Mouse (Mus musculus): ENCODE data around the gene Slc25a4. TPM values are rescaled to one million over a fixed set of nuclear protein-coding genes. Genes with fewer than 3 reads are reported as not detected.

Gene Slc25a4
- 876 and 917 TPM in 2 replicates for polyA plus RNA-seq (2012; rRNA removed)

- Histone ChIP-seq H3K27ac (ENCODE audit: insufficient read depth, low read length) (peak within 1 kb of the TSS; percentile 99), H3K4me3 (replicated peaks; ENCODE audit: insufficient read depth, low read depth, low read length) (peak within 1 kb of the TSS; percentile 86), H3K4me1 (ENCODE audit: control insufficient read depth, insufficient read depth, low read length) (no peaks in the 10 kb centered on the region; the same call in none of the 2 replicates), H3K27me3 (ENCODE audit: control insufficient read depth, insufficient read depth, low read length) (no peaks in the 10 kb centered on the region)
- peak; percentile 97 for DNase-seq
- WGBS, result under 1% methylated on average over 82 of the region's 84 CpGs
- TF ChIP-seq POLR2A (IDR thresholded peaks at IDR 0.05; ENCODE audit: borderline replicate concordance, insufficient read depth, low read length) (peak; percentile 99), CTCF (IDR thresholded peaks at IDR 0.05; ENCODE audit: borderline replicate concordance, insufficient read depth, low read depth, low read length) (no peak)
Measured at GRCm38 (mm10) chr8:46210404-46211315, at the start of gene Slc25a4. Slc25a4 (minus strand) TSS chr8:46211284.

DNA sequence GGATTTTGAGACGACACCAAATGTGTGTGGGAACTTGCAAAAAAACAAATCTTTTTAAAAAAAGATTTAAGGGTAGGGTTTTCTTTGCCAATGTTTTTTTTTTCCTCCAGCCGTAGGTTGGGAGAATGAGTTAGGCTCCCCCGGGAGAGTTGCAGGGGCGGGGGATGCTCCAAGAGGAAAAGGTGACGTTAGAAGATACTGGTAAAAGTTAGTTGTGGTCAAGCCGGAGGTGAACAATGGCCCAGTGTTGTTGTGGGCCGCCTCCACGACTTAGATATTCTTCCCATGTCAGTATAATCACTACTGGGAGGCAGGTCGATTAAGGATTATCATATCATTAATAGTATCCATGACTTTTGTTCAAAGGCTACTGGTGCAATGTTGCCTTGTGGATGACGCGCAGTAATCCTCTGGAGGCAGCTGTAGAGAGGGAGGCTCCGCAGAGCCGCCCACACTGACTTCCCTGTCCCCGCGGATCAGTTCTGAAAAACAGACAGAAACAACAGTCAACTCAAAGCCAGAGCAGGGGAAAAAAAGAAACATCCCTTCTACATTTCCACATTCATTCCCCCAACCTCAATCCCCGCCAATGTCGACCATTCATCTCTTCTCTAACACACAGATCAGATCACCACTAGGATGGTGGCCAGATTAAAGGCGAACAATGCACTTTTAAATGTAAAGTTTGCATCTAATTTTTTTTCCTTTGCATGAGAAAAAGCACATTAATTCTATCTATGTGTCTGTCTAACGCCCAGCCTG, 47.0 kb upstream of the Slc25a4 start:
- no peak for TF ChIP-seq POLR2A (IDR thresholded peaks at IDR 0.05; ENCODE audit: borderline replicate concordance, insufficient read depth, low read length)
- no peak for TF ChIP-seq CTCF (IDR thresholded peaks at IDR 0.05; ENCODE audit: borderline replicate concordance, insufficient read depth, low read depth, low read length)
- Histone ChIP-seq H3K27me3 (ENCODE audit: control insufficient read depth, insufficient read depth, low read length) (no peaks in the 10 kb centered on the region), H3K4me3 (replicated peaks; ENCODE audit: insufficient read depth, low read depth, low read length) (no peak overlapping the region), H3K4me1 (ENCODE audit: control insufficient read depth, insufficient read depth, low read length) (no peaks in the 10 kb centered on the region), H3K27ac (ENCODE audit: insufficient read depth, low read length) (no peak overlapping the region)
- no peak for DNase-seq
- 38% methylated on average over 19 of the region's 19 CpGs for WGBS

- no peak for TF ChIP-seq POLR2A (IDR thresholded peaks at IDR 0.05; ENCODE audit: borderline replicate concordance, insufficient read depth, low read length)
- TF ChIP-seq CTCF (IDR thresholded peaks at IDR 0.05; ENCODE audit: borderline replicate concordance, insufficient read depth, low read depth, low read length), result no peak
- Histone ChIP-seq H3K27me3 (ENCODE audit: control insufficient read depth, insufficient read depth, low read length) (no peaks in the 10 kb centered on the region), H3K27ac (ENCODE audit: insufficient read depth, low read length) (no peak overlapping the region), H3K4me1 (ENCODE audit: control insufficient read depth, insufficient read depth, low read length) (no peaks in the 10 kb centered on the region), H3K4me3 (replicated peaks; ENCODE audit: insufficient read depth, low read depth, low read length) (no peak overlapping the region)
- DNase-seq, result no peak
- WGBS, result 78% methylated on average over 13 of the region's 13 CpGs
Measured at GRCm38 (mm10) chr8:46252456-46252855, 41.4 kb upstream of the Slc25a4 start.

- no peaks in the 10 kb centered on the region for H3K4me1 ChIP-seq (ENCODE audit: control insufficient read depth, insufficient read depth, low read length)
- TF ChIP-seq POLR2A (IDR thresholded peaks at IDR 0.05; ENCODE audit: borderline replicate concordance, insufficient read depth, low read length), result no peak
- no peak for TF ChIP-seq CTCF (IDR thresholded peaks at IDR 0.05; ENCODE audit: borderline replicate concordance, insufficient read depth, low read depth, low read length)
- WGBS, result 33% methylated on average over 10 of the region's 10 CpGs
- DNase-seq, result no peak
- no peak overlapping the region for H3K27ac ChIP-seq (ENCODE audit: insufficient read depth, low read length)
- H3K27me3 ChIP-seq (ENCODE audit: control insufficient read depth, insufficient read depth, low read length), result no peaks in the 10 kb centered on the region
- no peak overlapping the region for H3K4me3 ChIP-seq (replicated peaks; ENCODE audit: insufficient read depth, low read depth, low read length)
Measured at GRCm38 (mm10) chr8:46251561-46251960, 40.5 kb upstream of the Slc25a4 start.

DNA sequence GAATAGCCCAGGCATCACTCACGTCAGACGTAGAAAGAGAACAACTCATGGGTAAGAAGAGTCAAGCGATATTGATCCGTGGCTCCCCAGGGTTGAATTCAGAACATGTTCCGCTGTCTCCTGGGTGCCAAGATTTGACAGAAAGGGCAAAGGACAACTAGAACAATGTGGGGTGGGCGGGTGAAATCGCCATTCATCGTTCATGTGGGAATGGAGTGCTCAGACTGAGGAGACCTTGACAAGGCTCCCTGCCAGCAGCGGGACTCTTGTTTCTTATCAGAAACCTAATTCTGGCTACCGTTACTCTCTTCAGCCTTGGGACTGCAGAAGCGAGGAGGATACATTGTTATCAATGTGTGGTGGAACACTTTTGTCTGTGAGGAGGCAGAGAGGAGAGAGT, 35.3 kb upstream of the Slc25a4 start:
- TF ChIP-seq POLR2A (IDR thresholded peaks at IDR 0.05; ENCODE audit: borderline replicate concordance, insufficient read depth, low read length) (no peak), CTCF (IDR thresholded peaks at IDR 0.05; ENCODE audit: borderline replicate concordance, insufficient read depth, low read depth, low read length) (no peak)
- no peak overlapping the region for H3K27ac ChIP-seq (ENCODE audit: insufficient read depth, low read length)
- no peak overlapping the region for H3K4me3 ChIP-seq (replicated peaks; ENCODE audit: insufficient read depth, low read depth, low read length)
- no peaks in the 10 kb centered on the region for H3K27me3 ChIP-seq (ENCODE audit: control insufficient read depth, insufficient read depth, low read length)
- WGBS, result 14% methylated on average over 11 of the region's 11 CpGs
- no peak for DNase-seq
- no peaks in the 10 kb centered on the region for H3K4me1 ChIP-seq (ENCODE audit: control insufficient read depth, insufficient read depth, low read length)

DNA sequence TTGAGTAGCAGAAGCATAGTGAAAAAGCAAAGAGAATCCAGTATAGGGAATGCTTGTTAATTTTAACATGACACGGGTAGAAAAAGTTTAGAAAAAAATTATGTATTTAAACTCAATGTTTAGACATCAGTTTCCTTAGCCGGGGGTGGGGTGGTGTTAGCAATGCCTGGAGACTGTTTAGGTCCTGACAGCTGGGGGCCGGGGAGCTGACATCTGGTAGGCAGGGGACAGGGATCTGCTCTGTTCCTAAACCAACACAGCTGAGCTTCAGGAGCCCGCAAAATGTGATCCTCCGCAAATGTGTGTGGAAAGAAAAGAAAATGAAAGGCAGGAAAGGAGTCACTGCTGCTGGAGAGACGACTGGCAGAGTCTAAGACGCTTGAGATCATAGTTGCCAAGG, 31.9 kb upstream of the Slc25a4 start:
- TF ChIP-seq POLR2A (IDR thresholded peaks at IDR 0.05; ENCODE audit: borderline replicate concordance, insufficient read depth, low read length), result no peak
- TF ChIP-seq CTCF (IDR thresholded peaks at IDR 0.05; ENCODE audit: borderline replicate concordance, insufficient read depth, low read depth, low read length), result no peak
- no peak overlapping the region for H3K27ac ChIP-seq (ENCODE audit: insufficient read depth, low read length)
- no peak overlapping the region for H3K4me3 ChIP-seq (replicated peaks; ENCODE audit: insufficient read depth, low read depth, low read length)
- no peaks in the 10 kb centered on the region for H3K4me1 ChIP-seq (ENCODE audit: control insufficient read depth, insufficient read depth, low read length)
- no peaks in the 10 kb centered on the region for H3K27me3 ChIP-seq (ENCODE audit: control insufficient read depth, insufficient read depth, low read length)
- WGBS, result 33% methylated on average over 7 of the region's 7 CpGs
- no peak for DNase-seq

DNA sequence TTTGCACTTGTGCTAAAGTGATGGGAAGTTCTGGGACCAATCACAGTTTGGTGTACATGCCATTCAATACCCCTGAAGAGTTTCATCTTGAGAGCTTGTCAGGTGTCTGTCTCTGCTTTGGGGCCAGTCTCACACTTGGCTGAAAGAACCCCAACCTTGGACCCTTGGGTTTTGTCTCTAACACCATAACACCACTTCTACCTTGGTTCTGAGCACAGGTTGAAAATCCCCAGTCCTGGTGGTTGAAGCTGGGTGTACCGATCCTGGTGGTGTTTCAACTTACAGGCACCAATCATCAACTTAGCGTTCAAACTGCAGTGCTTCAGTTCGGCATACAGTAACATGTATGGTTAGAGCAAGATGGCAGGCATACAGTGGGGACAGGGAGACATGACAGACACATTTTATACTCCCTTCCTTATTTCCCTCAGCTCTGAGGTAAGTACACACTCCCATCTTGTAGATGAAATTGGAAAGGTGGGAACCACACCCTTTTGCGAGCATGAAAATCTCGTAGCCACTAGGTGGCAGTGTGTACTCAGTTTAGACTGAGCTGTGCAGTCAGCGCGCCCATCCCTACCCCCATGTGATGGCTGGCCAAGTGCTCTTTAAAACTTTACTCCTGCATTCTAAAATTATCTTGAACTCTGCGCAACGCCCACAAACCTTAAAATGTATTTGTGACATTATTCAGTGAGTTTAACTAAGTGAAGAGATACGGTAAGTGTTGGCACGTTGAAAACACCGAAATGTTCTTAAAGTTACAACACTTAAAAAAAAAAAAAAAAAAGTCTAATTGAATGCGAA, 30.7 kb upstream of the Slc25a4 start:
- H3K4me1 ChIP-seq (ENCODE audit: control insufficient read depth, insufficient read depth, low read length), result no peaks in the 10 kb centered on the region
- no peak for TF ChIP-seq POLR2A (IDR thresholded peaks at IDR 0.05; ENCODE audit: borderline replicate concordance, insufficient read depth, low read length)
- peak; percentile 85 for TF ChIP-seq CTCF (IDR thresholded peaks at IDR 0.05; ENCODE audit: borderline replicate concordance, insufficient read depth, low read depth, low read length)
- WGBS, result 28% methylated on average over 13 of the region's 13 CpGs
- DNase-seq, result peak; percentile 52 to 59
- H3K4me3 ChIP-seq (replicated peaks; ENCODE audit: insufficient read depth, low read depth, low read length), result no peak overlapping the region
- H3K27me3 ChIP-seq (ENCODE audit: control insufficient read depth, insufficient read depth, low read length), result no peaks in the 10 kb centered on the region
- H3K27ac ChIP-seq (ENCODE audit: insufficient read depth, low read length), result no peak overlapping the region

Measured in cerebellum, adult 2 months (tissue).